Mouse (Mus musculus) retina, postnatal 1 day (tissue): ENCODE measurements at regions not wholly inside any gene's neighbourhood (a gene's known extent, or its start where the extent isn't known, plus 50 kb on each side); places are given as distances from the start of the nearest gene placed in this dataset.

Experiments
- DNase-seq: peaks from one replicate; pipeline ENCODE4 v3.0.0-alpha.2; 2012

- DNase-seq: no peak
Measured at GRCm38 (mm10) chr19:14658479-14658878, 60.6 kb upstream of the Tle4 start.

- DNase-seq: peak; percentile 14
Measured at GRCm38 (mm10) chr19:14656022-14656388, 58.2 kb upstream of the Tle4 start.

- peak; percentile 25 for DNase-seq
Measured at GRCm38 (mm10) chr19:14655302-14656021, 57.6 kb upstream of the Tle4 start.
